Mouse (Mus musculus) heart, adult 2 months (tissue): ENCODE measurements around the gene Slc12a7.

Source experiments
- CTCF ChIP-seq: fragments of 200-600 bp; IDR thresholded peaks from 2 replicates; pipeline ENCODE4 v1.8.1; 2022; ENCODE audit warnings: antibody characterized with exemption, mild to moderate bottlenecking, moderate library complexity
- EP300 ChIP-seq: fragments of 200-500 bp; IDR thresholded peaks from 2 replicates; pipeline ENCODE4 v1.6.1; 2011; ENCODE audit warnings: low read depth, low read length, control low read depth; ENCODE audit not compliant: insufficient read depth

- TF ChIP-seq CTCF (no peak), EP300 (no peak)
Measured at GRCm38 (mm10) chr13:73764256-73764775, 31.4 kb downstream of the Slc12a7 start.
